Mouse (Mus musculus) adrenal gland, postnatal 10 days (tissue): ENCODE measurements around the gene Nfkbiz. TPM values are rescaled to one million over a fixed set of nuclear protein-coding genes. Genes with fewer than 3 reads are reported as not detected.

Source experiments
- DNase-seq: peaks from one replicate; pipeline ENCODE4 v3.0.0; 2021; ENCODE audit warnings: mixed read lengths
- total RNA-seq, 2 experiments: library from RNA; stranded (reverse); gene quantifications; 2 replicates each; pipeline ENCODE4 v1.2.3; 2021

The Nfkbiz gene
- total RNA-seq, 2 experiments from 2014 or later: 8.0 to 8.9 TPM

GRCm38 (mm10) chr16:55832617-55833016 lies 6.1 kb downstream of the Nfkbiz start:
- DNase-seq: no peak

- DNase-seq: no peak
Measured at GRCm38 (mm10) chr16:55832040-55832439, 6.7 kb downstream of the Nfkbiz start.

GRCm38 (mm10) chr16:55831451-55831850 lies 7.2 kb downstream of the Nfkbiz start:
- DNase-seq: no peak

GRCm38 (mm10) chr16:55823398-55824155 lies 15.1 kb downstream of the Nfkbiz start:
- no peak for DNase-seq

DNA sequence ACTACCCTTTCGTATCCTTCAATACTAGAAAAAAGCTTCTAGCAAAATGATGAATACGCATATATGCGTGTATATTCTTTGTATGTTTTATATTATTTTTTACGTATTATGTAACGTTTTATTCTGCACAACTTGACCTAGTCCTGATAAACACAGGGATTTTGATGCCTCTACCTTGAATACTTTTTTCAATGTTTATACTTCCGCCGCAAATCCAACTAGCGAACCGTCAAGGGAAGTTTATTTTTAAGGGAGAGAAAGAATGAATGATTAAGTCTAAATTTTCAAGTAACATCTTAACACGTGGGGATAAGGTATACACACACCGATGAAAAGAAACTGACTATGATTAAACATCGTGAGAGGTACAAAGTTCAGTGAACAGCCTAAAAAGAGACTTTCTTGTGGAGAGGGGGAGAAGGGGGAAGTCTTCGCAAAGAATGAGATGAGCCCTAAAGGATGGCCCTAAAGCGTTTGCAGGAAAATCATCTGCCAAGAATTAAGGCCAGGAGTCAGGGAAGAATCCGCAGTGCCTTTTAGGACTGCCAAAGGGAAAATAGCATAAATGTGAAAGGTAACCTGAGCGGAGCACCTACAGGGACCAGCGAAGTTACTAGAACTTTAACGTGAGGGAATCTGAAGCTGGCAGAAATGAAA lies 15.8 kb downstream of the Nfkbiz start:
- DNase-seq: no peak

GRCm38 (mm10) chr16:55821997-55822740 lies 16.5 kb downstream of the Nfkbiz start:
- peak; percentile 97 for DNase-seq

GRCm38 (mm10) chr16:55821571-55821981 lies 17.1 kb downstream of the Nfkbiz start:
- peak; percentile 59 for DNase-seq

DNA sequence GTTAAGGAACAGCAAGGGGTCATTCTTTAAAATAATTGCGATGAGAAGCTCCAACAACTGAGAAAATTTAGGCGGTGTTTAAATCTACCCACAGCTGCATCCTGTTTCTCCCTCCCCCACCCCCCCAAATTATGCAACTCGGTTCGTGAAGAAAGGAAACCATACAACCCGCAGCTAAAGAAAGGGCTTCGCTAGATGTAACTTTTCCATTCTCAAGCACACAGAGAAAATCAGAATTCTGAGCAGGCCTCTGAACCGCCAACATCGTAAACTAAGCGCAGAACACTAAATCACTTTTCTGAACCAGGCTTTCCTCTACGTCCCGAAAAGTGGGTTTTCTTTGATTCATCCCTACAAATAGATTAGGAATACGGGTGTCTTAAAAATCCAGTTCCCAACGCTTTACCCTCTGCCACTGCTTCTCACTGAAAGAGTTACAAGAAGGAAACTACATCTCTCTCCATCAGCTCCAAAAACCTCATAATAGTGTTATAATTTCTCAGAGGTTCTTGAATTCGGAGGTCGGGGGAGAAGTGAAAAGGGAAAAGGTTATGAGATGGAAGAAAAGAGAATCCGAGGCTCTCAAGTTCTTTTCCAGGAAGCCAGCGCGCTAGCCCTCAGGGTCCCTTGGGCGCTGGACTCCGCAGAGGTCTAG lies 17.7 kb downstream of the Nfkbiz start:
- DNase-seq: no peak

DNA sequence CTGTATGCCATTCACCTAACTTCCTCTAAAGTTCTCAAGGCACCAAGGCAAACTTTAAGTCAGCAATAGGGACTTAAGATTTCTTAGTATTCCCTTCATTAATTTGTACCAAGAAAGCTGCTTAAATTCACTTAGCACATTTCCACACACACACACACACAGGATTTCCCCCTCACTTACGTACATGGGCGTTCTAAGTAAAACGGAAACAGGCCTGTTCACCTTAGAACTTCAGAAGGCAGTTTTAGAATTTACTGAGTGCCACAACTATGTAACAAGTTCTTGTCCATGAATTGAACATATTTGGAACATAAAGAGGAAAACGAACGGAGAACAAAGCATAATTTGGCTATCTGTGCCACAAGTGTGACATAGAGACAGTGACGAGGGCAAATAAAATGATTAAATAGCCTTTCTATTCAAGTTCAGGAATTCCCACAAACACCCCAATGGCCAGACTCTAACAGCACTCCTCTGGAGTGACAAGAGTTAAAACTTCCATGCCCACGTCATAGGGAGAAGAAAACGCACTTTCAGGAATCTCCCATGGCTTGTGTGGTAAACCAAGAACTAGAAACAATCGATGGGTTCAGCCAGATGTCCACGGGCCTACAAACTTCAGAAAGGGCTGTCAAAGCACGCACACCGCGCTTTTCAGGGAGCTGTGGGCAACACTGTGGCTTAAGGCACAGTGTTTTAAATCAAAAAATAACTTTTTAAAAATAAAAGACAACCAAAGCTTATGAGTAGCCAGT lies 18.4 kb downstream of the Nfkbiz start:
- DNase-seq: no peak

- peak; percentile 78 for DNase-seq
Measured at GRCm38 (mm10) chr16:55819186-55819861, 19.4 kb downstream of the Nfkbiz start.

DNA sequence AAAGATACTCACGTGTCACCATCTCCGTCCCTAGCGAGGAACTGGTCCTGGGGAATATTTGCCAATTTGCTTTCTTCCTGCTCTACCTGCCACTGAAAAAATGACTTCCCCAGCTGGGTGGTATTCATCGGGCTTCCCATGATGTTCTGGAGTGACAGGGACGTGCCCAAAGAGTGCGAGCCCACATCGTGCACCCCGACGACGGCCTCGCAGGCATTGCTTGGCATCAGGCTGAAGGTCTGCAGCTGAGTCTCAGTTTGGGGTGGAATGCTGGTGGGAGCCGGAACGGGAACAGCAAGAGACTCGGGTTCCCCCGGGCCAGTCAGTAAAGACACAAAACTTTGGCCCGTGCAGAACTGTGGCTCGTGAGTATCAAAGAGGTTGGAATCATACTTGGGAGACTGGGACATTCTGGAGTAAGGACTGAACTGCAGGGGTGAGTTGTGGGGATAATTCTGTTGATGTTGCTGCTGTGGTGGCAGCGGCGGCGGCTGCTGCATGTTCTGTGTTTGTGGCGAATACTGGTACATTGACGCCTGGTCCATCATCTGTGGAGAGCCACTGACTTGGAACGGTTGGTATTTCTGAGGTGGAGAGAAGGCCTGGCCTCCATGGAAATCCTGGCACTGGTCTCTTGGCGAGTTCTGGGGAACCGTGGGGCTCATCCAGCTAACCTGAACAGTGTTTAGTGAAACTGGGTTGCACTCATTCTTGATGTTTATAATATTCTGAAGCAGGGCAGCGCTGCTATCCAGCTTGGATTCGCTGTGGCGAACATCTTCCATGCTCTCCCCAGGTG lies 20.8 kb downstream of the Nfkbiz start:
- no peak for DNase-seq

DNA sequence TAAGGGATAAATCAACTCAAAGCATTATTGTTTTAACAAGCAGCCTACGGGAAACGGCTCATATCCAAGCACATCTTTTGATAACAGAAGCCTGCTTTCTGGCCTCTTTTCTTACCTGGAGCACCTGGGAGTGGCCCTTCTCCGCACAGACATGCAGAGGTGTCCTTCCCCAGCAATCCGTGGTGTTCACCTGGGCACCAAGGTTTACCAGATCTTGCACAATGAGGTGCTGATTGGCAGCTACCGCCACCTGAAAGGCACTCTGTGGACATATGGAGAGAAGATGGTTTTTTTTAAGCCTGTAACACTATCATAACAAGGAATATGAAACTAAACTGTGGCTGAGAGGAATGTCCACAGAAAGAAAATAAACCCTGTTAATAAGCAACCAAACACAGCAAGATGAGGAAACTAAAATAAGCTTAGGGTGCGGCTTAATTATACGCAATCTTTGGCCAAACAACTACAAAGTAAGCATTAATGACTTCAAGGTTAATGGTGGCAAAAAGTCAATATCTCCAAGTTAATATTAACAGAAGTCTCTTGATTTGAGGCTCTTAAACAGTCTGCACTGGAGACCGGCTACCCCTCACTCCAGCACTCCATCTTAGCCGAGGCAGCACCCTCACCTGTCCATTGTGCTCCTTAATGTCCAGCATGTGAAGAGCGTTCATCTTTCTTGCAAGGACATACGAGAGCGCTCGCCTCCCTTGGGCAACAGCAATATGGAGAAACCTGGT lies 22.3 kb downstream of the Nfkbiz start:
- DNase-seq: no peak

GRCm38 (mm10) chr16:55815466-55815865 lies 23.2 kb downstream of the Nfkbiz start:
- no peak for DNase-seq

DNA sequence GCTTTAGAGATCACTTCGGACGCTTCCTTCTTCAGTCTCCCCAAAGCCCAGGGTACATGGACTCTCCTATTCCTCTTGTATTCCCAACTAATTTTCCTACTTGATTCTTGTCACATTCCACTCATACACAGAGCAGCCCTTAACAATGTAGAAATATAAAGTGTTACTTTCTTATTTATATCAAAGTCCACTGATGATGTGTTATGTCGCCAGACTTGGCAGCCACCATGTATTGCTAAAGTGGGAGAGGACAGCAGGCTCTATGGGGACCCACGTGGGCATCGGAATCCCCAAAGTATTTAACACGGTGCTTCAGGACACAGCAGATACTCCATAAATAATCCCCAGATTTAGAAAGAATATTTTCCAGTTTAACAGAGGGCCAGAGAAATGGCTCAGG lies 24.0 kb downstream of the Nfkbiz start:
- no peak for DNase-seq

DNA sequence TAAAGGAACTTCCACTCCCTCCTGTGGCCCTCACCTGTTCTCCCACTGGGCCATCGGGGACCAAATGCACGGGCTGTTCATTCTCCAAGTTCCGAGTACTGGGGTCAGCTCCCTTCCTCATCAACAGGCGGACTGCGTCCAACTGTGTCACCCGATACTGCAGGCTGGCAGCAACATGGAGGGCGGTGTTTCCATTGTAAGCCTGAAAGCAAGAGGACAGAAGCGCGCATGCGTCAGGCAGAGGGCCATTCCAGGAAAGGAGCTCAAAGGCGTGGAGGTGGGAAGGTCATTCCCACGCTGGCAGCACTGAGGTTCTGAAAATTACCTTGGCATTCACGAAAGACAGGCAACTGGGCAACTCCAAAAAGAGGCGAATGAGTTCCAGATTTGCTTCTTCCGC lies 24.8 kb downstream of the Nfkbiz start:
- peak; percentile 29 for DNase-seq

DNA sequence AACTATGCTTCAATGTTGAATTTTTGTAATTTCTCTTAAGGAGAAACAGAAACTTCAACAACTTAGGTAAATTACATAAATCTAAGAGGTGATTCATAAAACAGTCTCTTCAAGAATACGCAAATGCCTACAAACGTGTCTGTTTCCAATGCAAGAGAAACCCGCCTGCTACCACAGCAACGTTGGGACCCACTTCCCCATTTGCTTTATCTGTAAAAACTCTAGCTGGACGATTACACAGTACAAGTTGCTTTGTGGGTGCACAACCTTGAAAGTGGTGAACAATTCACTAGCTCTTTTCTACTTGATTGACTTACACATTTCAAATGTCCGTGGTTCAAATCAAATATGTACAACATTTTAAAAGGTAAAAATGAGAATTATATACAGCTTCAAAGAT lies 26.9 kb downstream of the Nfkbiz start:
- no peak for DNase-seq

DNA sequence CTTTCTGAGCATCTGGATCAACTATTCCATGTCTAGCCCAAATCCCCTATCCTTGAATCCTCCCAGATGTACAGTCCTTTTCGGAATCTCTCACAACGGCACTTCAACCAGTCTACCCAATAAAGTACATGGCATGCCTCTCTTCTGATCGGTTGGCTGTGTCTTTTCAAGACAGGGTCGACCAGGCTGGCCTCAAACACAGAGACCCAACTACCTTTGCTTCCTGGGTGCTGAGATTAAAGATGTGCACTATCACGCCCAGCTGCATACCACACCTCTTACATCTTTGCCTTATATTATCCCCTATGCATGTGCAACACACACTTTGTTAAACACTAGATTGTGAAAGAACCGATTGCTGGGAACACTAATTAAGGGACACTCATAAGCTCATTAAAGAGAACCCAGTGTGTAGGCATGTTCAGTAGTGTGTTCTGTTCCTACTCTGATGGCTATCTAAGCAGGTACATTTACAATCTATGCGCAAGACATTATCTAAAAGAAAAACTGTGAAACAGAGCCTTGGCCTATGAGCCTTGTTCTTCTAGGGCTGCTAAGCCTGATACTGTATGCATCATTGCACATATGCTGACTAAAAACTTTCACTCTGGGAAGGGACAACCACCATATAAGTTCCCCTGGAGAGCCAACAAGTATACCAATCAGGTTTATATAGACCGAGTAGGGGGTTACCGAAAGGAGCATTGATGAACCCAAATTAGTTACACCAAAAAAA lies 28.8 kb downstream of the Nfkbiz start:
- DNase-seq: no peak

DNA sequence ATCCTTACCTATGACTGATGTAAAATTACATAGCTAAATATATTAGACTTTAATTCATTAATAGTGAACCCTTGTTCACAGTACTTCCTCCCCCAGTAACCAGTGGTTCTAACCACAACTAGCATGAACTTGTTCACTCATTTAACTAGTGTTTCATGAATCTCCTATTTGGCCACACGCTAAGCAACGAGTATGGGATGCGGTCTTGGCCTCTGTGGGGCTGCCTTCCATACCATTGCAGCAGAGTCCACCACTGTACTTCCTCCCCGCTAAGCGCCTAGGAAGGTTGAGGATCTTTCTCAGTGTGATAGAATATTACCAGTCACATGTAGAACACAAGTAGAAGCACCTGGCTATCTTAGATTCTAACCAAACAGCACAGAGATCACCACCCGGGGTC lies 29.4 kb downstream of the Nfkbiz start:
- DNase-seq: no peak

- DNase-seq: no peak
Measured at GRCm38 (mm10) chr16:55807505-55807932, 31.2 kb downstream of the Nfkbiz start.
